Mouse (Mus musculus) lung, postnatal 14 days (tissue): Measurements from ENCODE around the gene Zfp202.

ENCODE experiments used
- DNase-seq: peaks from one replicate; pipeline ENCODE4 v3.0.0; 2021

Gene Zfp202

GRCm38 (mm10) chr9:40241223-40241801, 49.2 kb downstream of the Zfp202 start:
- peak; percentile 59 for DNase-seq

DNA sequence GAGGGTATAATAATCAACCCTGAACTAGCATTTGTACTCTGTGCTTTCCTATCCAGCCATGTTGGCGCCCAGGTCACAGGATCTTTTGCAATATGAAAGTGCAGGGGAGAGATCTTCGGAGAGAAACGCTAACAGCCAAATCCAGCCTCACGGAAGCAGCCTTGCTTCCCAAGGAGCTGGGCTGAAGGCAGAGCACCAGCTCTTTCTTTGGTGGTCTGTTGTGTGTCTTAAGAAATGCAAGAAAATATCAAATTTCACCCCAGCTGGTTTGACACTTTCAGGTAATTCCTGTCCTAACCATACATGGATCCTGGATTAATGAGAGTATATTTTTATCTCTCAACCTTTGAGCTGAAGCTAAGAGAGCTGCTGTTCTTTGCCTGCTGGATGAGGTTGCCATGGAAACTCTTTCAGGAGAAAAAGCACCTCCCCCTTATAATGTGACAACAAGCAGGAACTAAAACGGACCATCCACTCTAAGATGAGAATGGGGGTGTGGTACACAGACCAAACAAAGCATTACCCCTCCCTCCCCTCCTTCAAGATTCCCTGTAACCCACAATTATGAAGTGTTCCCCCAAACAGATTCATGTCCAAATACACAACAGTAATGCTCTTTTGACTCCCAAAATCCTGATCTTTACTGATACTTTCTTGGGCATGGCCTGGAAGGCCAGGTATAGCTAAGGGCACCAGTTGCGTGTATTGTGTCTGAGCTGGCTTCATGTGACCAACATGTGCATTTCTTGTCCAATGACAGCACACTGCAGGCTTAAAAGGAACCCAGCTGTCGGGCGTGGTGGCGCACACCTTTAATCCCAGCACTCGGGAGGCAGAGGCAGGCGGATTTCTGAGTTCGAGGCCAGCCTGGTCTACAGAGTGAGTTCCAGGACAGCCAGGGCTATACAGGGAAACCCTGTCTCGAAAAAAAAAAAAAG, 50.1 kb downstream of the Zfp202 start:
- peak; percentile 23 for DNase-seq

DNA sequence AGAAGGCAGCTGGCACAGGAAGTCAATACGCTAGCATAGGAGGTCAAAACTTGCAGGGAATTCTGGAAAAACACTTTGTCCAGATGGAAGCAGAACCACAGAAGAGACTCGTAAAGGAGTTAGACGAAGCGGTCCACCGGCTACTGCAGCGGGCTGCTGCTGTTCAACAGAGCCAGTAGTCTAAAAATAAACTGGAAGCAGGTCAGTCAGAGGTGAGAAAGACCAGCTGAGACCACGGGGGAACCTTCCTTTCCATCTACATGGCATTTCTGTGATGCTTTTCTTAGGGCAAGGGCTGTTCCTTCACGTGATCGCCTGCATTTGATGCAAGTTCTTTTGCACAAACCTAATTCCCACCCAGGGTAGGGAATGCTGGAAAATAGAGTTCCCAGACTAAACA, 53.4 kb downstream of the Zfp202 start:
- DNase-seq, result no peak

GRCm38 (mm10) chr9:40245974-40246665, 54.0 kb downstream of the Zfp202 start:
- DNase-seq, result no peak

GRCm38 (mm10) chr9:40246702-40247101, 54.6 kb downstream of the Zfp202 start:
- no peak for DNase-seq

DNA sequence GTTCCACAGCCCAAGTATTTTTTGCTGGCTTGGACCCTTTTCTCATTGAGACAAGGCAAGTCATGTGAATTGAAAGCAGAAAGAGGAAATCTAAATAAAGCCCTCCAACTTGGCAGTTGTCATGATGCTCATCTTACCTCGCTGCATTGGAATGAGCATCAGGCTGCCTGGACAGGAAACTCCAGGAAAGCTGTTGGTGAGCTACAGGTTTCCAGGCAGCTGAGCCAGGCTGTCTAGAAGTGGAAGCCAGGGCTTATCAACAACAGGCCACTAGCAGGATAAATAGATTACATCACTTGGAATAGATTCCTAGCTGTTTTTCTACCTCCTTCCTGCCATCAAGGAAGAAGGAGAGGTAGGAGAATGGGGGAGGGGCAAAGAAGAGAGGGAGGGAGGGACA, 57.0 kb downstream of the Zfp202 start:
- DNase-seq, result no peak

DNA sequence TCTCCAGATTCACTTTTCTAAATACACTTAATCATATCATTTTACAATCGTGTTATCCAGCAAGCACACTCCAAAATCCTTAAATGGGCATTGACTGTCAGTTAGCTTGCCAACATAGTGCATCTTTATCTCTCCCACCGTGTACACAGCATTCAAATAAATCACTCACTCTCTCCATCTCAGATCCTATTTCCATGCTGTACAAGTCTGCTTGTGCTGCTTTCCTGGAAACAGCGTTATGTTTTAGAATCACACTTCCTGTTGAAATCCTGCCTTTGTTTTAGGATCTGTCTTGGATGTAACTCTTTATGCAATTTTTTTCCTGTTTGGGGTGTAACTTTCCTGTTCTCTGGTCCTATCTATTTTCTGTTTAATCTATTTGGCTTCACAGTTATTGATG, 60.3 kb downstream of the Zfp202 start:
- DNase-seq, result no peak
